Mouse (Mus musculus): Measurements from ENCODE around the gene Fam217a. TPM values are rescaled to one million over a fixed set of nuclear protein-coding genes. Genes with fewer than 3 reads are reported as not detected.
"Not testable (repeated sequence)": the region's sequence is repeated elsewhere in the genome, so short reads cannot be mapped to it uniquely, and the experiment has no call there.

Fam217a gene
- polyA plus RNA-seq, 1 experiment from 2014 or later = 0.15 TPM

DNA sequence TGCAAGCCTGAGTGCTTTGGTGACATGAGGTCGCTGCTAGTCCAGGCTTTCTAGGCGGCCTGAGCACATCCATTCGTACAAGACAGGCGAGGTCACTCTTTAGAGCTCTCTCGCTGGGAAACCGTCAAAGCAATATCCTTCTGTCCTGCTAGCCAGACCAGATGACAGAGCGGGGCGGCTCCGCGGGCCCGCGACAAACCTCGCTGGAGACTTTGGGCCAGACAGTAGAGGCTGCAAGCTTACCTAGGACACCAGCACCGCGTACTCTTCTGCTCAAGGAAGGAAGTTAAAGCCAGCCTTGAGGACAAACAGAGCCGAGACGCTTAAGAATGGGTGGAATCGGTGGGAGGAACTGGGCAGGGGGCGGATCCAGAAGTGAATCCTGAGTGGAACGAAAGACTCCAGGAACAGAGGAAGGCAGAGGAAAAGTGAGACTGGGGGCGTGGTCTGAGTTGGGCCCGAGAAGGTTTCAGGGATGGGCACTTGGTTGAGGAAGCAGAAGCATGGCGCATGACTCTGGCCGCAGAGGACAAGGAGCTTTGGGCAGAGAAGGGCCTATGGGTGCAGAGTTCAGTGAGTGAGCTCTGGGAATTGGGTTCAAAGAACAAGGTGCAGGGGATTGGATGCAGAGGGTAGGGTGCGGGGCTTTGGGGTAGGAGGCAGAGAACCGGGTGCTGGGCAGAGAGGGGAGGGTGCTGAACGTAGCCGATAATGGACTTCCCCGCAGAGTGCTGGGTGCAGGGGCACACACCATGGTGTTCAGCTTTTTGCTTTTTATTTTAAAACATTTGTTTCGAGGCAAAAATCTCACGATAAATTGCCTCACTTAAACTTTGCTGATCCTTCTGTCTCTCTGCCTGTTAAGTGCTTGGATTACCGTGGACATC lies 39.6 kb upstream of the Fam217a start, which contains the start of gene Eci3:
Gene Eci3, minus strand, starts transcription at position 300 of the 887 bp plus-strand sequence.
- TF ChIP-seq EP300 (IDR thresholded peaks at IDR 0.05; ENCODE audit: low read depth) (no peak), CTCF (IDR thresholded peaks at IDR 0.05; ENCODE audit: low read depth) (no peak)
- Histone ChIP-seq H3K4me1 (ENCODE audit: insufficient read depth) (peaks cover 9% of the 10 kb centered on the region), H3K36me3 (replicated peaks; ENCODE audit: insufficient read depth, low read length) (no peaks in the 10 kb centered on the region), H3K9me3 (ENCODE audit: low read length) (no peaks in the 10 kb centered on the region), H3K27ac (ENCODE audit: low read depth) (no peak within 1 kb of the TSS), H3K27me3 (ENCODE audit: insufficient read depth, low read length) (peaks cover 19% of the 10 kb centered on the region), H3K9ac (replicated peaks) (peak within 1 kb of the TSS; percentile 26), H3K4me3 (ENCODE audit: low read depth, low read length) (peak within 1 kb of the TSS; percentile 37), H3K4me2 (ENCODE audit: low read depth, low read length) (peak within 1 kb of the TSS; percentile 77)
- DNase-seq = peak; percentile 20
- 6% methylated on average over 32 of the region's 32 CpGs for WGBS (ENCODE audit: insufficient replicate concordance)
- no peak for ATAC-seq

DNA sequence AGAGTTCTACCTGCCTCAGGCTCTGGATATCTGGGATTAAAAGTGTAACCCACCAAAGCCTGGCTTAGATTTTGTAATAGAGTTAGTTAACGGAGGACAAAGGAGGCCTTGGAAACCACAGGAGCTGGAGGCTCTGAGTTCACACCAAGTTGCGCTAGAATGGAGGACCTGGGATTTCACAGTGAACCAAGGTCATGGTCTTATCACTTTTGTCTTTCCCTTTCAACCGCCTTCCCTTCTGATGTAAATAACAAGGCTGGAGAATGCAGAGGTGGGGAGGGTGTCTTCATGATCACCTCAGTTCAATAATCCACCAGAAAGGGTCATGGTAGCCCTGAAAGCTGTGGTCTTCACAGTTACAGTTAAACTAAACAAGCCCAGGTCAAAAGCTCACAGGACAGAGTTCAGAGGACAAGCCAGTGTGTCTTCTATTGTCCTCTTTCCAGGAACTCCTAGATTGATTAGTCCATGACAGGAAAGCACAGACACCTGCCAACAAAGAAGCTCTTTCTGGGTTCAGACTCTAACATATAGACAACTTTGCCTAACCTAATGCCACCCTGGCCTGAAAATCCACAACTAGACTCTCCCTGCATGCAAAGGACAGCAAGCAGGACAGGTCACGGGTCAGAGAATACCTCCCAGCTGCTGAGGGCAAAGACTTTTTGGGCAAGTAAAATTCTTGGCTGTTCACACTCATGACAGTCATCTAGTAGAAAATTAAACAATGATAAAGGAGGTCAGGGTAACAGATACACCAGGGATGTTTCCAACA lies 37.1 kb upstream of the Fam217a start:
- DNase-seq = no peak

DNA sequence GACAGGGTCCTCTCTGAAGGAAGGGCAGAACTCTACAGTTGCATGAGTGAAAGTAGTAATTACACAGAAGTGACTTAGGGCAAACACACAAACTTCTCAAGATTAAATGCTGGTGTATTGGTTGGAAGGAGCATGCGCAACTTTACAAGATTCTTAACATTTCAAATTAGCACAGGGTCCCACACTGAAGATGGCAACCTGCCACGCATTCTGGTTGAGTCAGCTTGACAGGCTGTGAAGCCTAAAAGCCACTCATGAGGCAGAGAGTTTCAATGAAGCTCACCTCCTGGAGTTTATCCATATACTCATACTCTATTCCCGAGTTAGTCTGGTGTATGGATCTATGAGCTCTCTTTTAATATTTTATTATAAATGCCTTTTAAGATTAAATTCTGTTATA lies 34.0 kb upstream of the Fam217a start:
- H3K4me2 ChIP-seq (ENCODE audit: low read depth, low read length); H3K27ac ChIP-seq (ENCODE audit: low read depth); ATAC-seq; H3K4me1 ChIP-seq (ENCODE audit: insufficient read depth); H3K27me3 ChIP-seq (ENCODE audit: insufficient read depth, low read length); H3K9me3 ChIP-seq (ENCODE audit: low read length); H3K9ac ChIP-seq (replicated peaks); H3K36me3 ChIP-seq (replicated peaks; ENCODE audit: insufficient read depth, low read length); H3K4me3 ChIP-seq (ENCODE audit: low read depth, low read length); DNase-seq: not testable (repeated sequence)
- 85% methylated on average over 3 of the region's 3 CpGs for WGBS (ENCODE audit: insufficient replicate concordance)

More for the DNA sequence above, 37.1 kb upstream of the Fam217a start:
- Histone ChIP-seq H3K27ac (ENCODE audit: low read depth) (no peak overlapping the region), H3K4me3 (ENCODE audit: low read depth, low read length) (no peak overlapping the region), H3K4me2 (ENCODE audit: low read depth, low read length) (no peak overlapping the region), H3K27me3 (ENCODE audit: insufficient read depth, low read length) (peaks cover 19% of the 10 kb centered on the region), H3K4me1 (ENCODE audit: insufficient read depth) (peaks cover 9% of the 10 kb centered on the region), H3K36me3 (replicated peaks; ENCODE audit: insufficient read depth, low read length) (no peaks in the 10 kb centered on the region), H3K9ac (replicated peaks) (no peak overlapping the region), H3K9me3 (ENCODE audit: low read length) (no peaks in the 10 kb centered on the region)
- ATAC-seq = no peak
- WGBS (ENCODE audit: insufficient replicate concordance) = 65% methylated on average over 4 of the region's 4 CpGs
- no peak for TF ChIP-seq CTCF (IDR thresholded peaks at IDR 0.05; ENCODE audit: low read depth)
- TF ChIP-seq EP300 (IDR thresholded peaks at IDR 0.05; ENCODE audit: low read depth) = no peak

DNA sequence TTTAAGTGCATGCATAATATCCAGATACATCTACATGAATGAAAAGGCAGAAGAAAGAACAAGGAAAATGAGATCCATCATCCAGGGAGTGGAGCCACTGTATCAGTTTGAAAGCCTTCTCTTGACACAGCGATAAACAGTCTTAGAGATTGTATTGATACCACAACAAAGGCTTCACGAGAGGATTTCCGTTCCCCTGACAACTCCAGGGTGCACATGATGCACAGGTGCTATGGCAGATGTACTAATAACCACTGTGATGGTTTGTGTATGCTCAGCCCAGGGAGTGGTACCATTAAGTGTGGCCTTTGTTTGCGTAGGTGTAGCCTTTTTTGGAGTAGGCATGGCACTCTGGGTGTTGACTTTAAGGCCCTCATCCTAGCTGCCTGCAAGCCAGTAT lies 32.8 kb upstream of the Fam217a start:
- Histone ChIP-seq H3K27ac (ENCODE audit: low read depth) (no peak overlapping the region), H3K4me2 (ENCODE audit: low read depth, low read length) (no peak overlapping the region), H3K36me3 (replicated peaks; ENCODE audit: insufficient read depth, low read length) (no peaks in the 10 kb centered on the region), H3K4me1 (ENCODE audit: insufficient read depth) (no peaks in the 10 kb centered on the region), H3K9me3 (ENCODE audit: low read length) (no peaks in the 10 kb centered on the region), H3K9ac (replicated peaks) (no peak overlapping the region), H3K4me3 (ENCODE audit: low read depth, low read length) (no peak overlapping the region), H3K27me3 (ENCODE audit: insufficient read depth, low read length) (no peaks in the 10 kb centered on the region)
- no peak for DNase-seq
- ATAC-seq = no peak
- TF ChIP-seq CTCF (IDR thresholded peaks at IDR 0.05; ENCODE audit: low read depth) (no peak), EP300 (IDR thresholded peaks at IDR 0.05; ENCODE audit: low read depth) (no peak)
- 77% methylated on average over 4 of the region's 4 CpGs for WGBS (ENCODE audit: insufficient replicate concordance)

DNA sequence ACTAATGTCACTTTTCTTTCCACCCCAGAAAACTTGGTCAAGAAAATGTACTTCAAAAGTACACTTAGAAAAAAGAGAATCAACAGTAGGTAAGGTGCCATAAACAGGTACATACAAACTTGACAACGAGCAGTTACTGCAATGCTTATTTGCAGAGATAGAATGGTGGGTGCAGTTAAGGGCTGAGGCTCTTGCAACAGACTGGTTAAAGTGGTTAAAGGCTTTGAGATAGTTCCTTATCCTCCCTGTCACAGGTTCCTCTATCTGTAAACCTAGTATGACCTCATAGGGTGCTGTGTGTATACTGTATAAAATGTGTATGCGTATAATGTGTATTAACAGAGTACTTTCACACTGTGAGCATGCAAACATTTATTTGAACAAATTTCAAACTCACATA lies 27.3 kb upstream of the Fam217a start:
- H3K4me1 ChIP-seq (ENCODE audit: insufficient read depth); ATAC-seq; H3K9ac ChIP-seq (replicated peaks); H3K9me3 ChIP-seq (ENCODE audit: low read length); DNase-seq; H3K4me3 ChIP-seq (ENCODE audit: low read depth, low read length); H3K4me2 ChIP-seq (ENCODE audit: low read depth, low read length); H3K27ac ChIP-seq (ENCODE audit: low read depth); H3K36me3 ChIP-seq (replicated peaks; ENCODE audit: insufficient read depth, low read length); H3K27me3 ChIP-seq (ENCODE audit: insufficient read depth, low read length): not testable (repeated sequence)
- WGBS (ENCODE audit: insufficient replicate concordance) = 58% methylated on average over 2 of the region's 2 CpGs

DNA sequence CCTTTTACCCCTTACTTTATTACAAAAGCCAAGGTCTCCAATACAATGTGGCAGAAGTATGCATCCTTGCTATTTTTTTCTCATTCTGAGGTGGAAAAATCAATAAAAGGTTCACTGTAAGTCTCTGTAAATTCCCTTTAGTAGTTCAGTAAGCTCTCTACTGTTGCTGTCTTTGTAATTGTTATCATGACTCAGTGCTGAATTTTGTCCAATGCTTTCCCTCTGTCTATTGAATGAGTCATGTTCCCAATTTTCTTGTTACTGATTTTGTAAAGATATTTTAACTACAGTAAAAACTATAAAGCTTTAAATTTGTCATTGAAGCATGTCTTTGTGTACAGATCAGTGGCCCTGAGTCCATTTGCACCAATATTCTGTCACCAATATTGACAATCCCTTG lies 18.3 kb upstream of the Fam217a start:
- H3K36me3 ChIP-seq (replicated peaks; ENCODE audit: insufficient read depth, low read length) = no peaks in the 10 kb centered on the region
- no peaks in the 10 kb centered on the region for H3K4me1 ChIP-seq (ENCODE audit: insufficient read depth)
- TF ChIP-seq EP300 (IDR thresholded peaks at IDR 0.05; ENCODE audit: low read depth) = no peak
- no peak for TF ChIP-seq CTCF (IDR thresholded peaks at IDR 0.05; ENCODE audit: low read depth)
- H3K27me3 ChIP-seq (ENCODE audit: insufficient read depth, low read length) = no peaks in the 10 kb centered on the region
- no peak overlapping the region for H3K27ac ChIP-seq (ENCODE audit: low read depth)
- DNase-seq (no peak), ATAC-seq (no peak)
- no peak overlapping the region for H3K4me2 ChIP-seq (ENCODE audit: low read depth, low read length)
- H3K9me3 ChIP-seq (ENCODE audit: low read length) = no peaks in the 10 kb centered on the region
- no peak overlapping the region for H3K4me3 ChIP-seq (ENCODE audit: low read depth, low read length)
- H3K9ac ChIP-seq (replicated peaks) = no peak overlapping the region
